9 mouse cellular contexts compared by ENCODE assay signal in genomic region chr7:109618721-109619120, GRCm38 (mm10).
DNase-seq lines count a peak whose midpoint lies in the region; ATAC-seq and TF ChIP-seq lines count a peak whose summit lies in the region.
"Had no signal": no experiment of that assay in that cellular context is flagged by ENCODE, and none has a peak within 500 bp of the region (broad histone marks: within the 10 kb centered on the region; RNA-seq: fewer than 3 reads in every experiment).

No protein-coding gene starts in this region.

- no peak overlapping the region for H3K9ac ChIP-seq in intestine, postnatal 0 days (ENCODE audit: low read depth, low read length)
- H3K9ac ChIP-seq in intestine, embryonic 16.5 days (ENCODE audit: low read depth, low read length) = no peak overlapping the region
- no peak overlapping the region for H3K9ac ChIP-seq in heart, embryonic 15.5 days
- H3K9ac ChIP-seq: embryonic facial prominence, embryonic 13.5 days had no signal

- H3K9me3 ChIP-seq in intestine, postnatal 0 days (ENCODE audit: control insufficient read depth) = no peaks in the 10 kb centered on the region
- H3K9me3 ChIP-seq in intestine, embryonic 16.5 days (ENCODE audit: control insufficient read depth, low read length) = no peaks in the 10 kb centered on the region
- no peaks in the 10 kb centered on the region for H3K9me3 ChIP-seq in heart, embryonic 15.5 days (replicated peaks)
- no peaks in the 10 kb centered on the region for H3K9me3 ChIP-seq in limb, embryonic 10.5 days (replicated peaks)
- H3K9me3 ChIP-seq: embryonic facial prominence, embryonic 13.5 days had no signal

- WGBS in intestine, postnatal 0 days = 27% methylated on average over 6 of the region's 6 CpGs
- WGBS in intestine, embryonic 16.5 days = 24% methylated on average over 6 of the region's 6 CpGs
- WGBS in heart, embryonic 15.5 days = 32% methylated on average over 6 of the region's 6 CpGs
- 27% methylated on average over 6 of the region's 6 CpGs for WGBS in limb, embryonic 10.5 days

- DNase-seq in NIH3T3 (ENCODE audit: low read depth) = peak; percentile 81
- DNase-seq in cerebellum, postnatal 25 days = peak; percentile 76 to 87
- peak; percentile 48 for DNase-seq in limb, embryonic 10.5 days (ENCODE audit: low spot score)
- DNase-seq in retina, adult 2 months (ENCODE audit: low read depth, low spot score) = peak; percentile 11
- peak; percentile 40 to 54 for DNase-seq in urinary bladder, adult 18-20 months (ENCODE audit: low spot score in 2 of 2)

- H3K27me3 ChIP-seq in intestine, postnatal 0 days (replicated peaks; ENCODE audit: control insufficient read depth, insufficient read depth, low read length) = no peaks in the 10 kb centered on the region
- no peaks in the 10 kb centered on the region for H3K27me3 ChIP-seq in intestine, embryonic 16.5 days (replicated peaks; ENCODE audit: control insufficient read depth, insufficient read depth, low read length)
- H3K27me3 ChIP-seq in heart, embryonic 15.5 days = no peaks in the 10 kb centered on the region
- H3K27me3 ChIP-seq in limb, embryonic 10.5 days (ENCODE audit: low read depth, poor library complexity, severe bottlenecking) = no peaks in the 10 kb centered on the region
- H3K27me3 ChIP-seq: embryonic facial prominence, embryonic 13.5 days had no signal

- no peaks in the 10 kb centered on the region for H3K36me3 ChIP-seq in intestine, postnatal 0 days (ENCODE audit: control insufficient read depth, insufficient read depth)
- H3K36me3 ChIP-seq in intestine, embryonic 16.5 days (ENCODE audit: control insufficient read depth, insufficient read depth, low read length) = no peaks in the 10 kb centered on the region
- H3K36me3 ChIP-seq in heart, embryonic 15.5 days = no peaks in the 10 kb centered on the region
- H3K36me3 ChIP-seq in limb, embryonic 10.5 days = peaks cover 16% of the 10 kb centered on the region; the same call in 1 of the 2 replicates
- H3K36me3 ChIP-seq: embryonic facial prominence, embryonic 13.5 days had no signal

- H3K4me2 ChIP-seq in intestine, postnatal 0 days (replicated peaks; ENCODE audit: low read depth) = no peak overlapping the region
- no peak overlapping the region for H3K4me2 ChIP-seq in intestine, embryonic 16.5 days (ENCODE audit: low read depth, low read length)
- no peak overlapping the region for H3K4me2 ChIP-seq in heart, embryonic 15.5 days
- H3K4me2 ChIP-seq: embryonic facial prominence, embryonic 13.5 days had no signal

- H3K4me3 ChIP-seq in intestine, postnatal 0 days (ENCODE audit: low read depth, low read length) = no peak overlapping the region
- no peak overlapping the region for H3K4me3 ChIP-seq in intestine, embryonic 16.5 days (ENCODE audit: low read length)
- H3K4me3 ChIP-seq in heart, embryonic 15.5 days = no peak overlapping the region
- no peak overlapping the region for H3K4me3 ChIP-seq in limb, embryonic 10.5 days
- H3K4me3 ChIP-seq: embryonic facial prominence, embryonic 13.5 days had no signal

- ATAC-seq in intestine, postnatal 0 days = no peak
- ATAC-seq in intestine, embryonic 16.5 days = no peak
- no peak for ATAC-seq in heart, embryonic 15.5 days (replicated peaks; ENCODE audit: insufficient number of reproducible peaks, insufficient read depth, low FRiP score, low read depth)

- H3K27ac ChIP-seq in intestine, postnatal 0 days (ENCODE audit: low read depth, low read length) = no peak overlapping the region
- H3K27ac ChIP-seq in intestine, embryonic 16.5 days (ENCODE audit: low read length) = no peak overlapping the region
- H3K27ac ChIP-seq in heart, embryonic 15.5 days = peak overlapping the region; percentile 96
- no peak overlapping the region for H3K27ac ChIP-seq in limb, embryonic 10.5 days
- H3K27ac ChIP-seq: embryonic facial prominence, embryonic 13.5 days had no signal

- H3K4me1 ChIP-seq in intestine, postnatal 0 days (replicated peaks; ENCODE audit: control insufficient read depth, insufficient read depth, low read length) = peaks cover 14% of the 10 kb centered on the region
- peaks cover 36% of the 10 kb centered on the region for H3K4me1 ChIP-seq in intestine, embryonic 16.5 days (ENCODE audit: control insufficient read depth, insufficient read depth, low read length)
- peaks cover 75% of the 10 kb centered on the region for H3K4me1 ChIP-seq in heart, embryonic 15.5 days (replicated peaks)
- peaks cover 37% of the 10 kb centered on the region for H3K4me1 ChIP-seq in limb, embryonic 10.5 days

- TF ChIP-seq CTCF in intestine, postnatal 0 days (IDR thresholded peaks at IDR 0.05; ENCODE audit: low read depth) = peak; percentile 88

Comparison
In these comparisons a context has a peak if more than half of its experiments do, and no peak if none do; other contexts are left out.
1. DNase-seq: peak in every context shown above with its lines; median percentile 82 in cerebellum, postnatal 25 days; 81 in NIH3T3; 48 in limb, embryonic 10.5 days; 47 in urinary bladder, adult 18-20 months; 11 in retina, adult 2 months.